Mouse (Mus musculus) right cerebral cortex, postnatal 4 days (tissue): ENCODE measurements around the gene Cenpp.
"Not testable (repeated sequence)": the region's sequence is repeated elsewhere in the genome, so short reads cannot be mapped to it uniquely, and the experiment has no call there.

Experiments used
- DNase-seq: peaks from one replicate; pipeline ENCODE4 v3.0.0-alpha.2; 2022

The Cenpp gene

GRCm38 (mm10) chr13:49603603-49604002, 49.0 kb downstream of the Cenpp start:
- DNase-seq: no peak

- not testable (repeated sequence) for DNase-seq
These were observed 50.0 kb downstream of the Cenpp start for GRCm38 (mm10) chr13:49602541-49602940.

GRCm38 (mm10) chr13:49586062-49586461, 66.5 kb downstream of the Cenpp start:
- DNase-seq: no peak

- DNase-seq: peak; percentile 5
These were observed 68.1 kb downstream of the Cenpp start for GRCm38 (mm10) chr13:49584307-49585005.

GRCm38 (mm10) chr13:49583859-49584258, 68.7 kb downstream of the Cenpp start:
- no peak for DNase-seq

- no peak for DNase-seq
These were observed 70.7 kb downstream of the Cenpp start, which contains the start of gene Omd for GRCm38 (mm10) chr13:49581541-49582530. TSS of gene Omd (plus strand) at chr13:49582462.

GRCm38 (mm10) chr13:49571418-49571817, 81.2 kb downstream of the Cenpp start:
- DNase-seq: no peak

GRCm38 (mm10) chr13:49570371-49570770, 82.2 kb downstream of the Cenpp start:
- DNase-seq: no peak

- no peak for DNase-seq
These were observed 88.2 kb downstream of the Cenpp start for GRCm38 (mm10) chr13:49564347-49564746.

GRCm38 (mm10) chr13:49560886-49561285, 91.7 kb downstream of the Cenpp start:
- no peak for DNase-seq

GRCm38 (mm10) chr13:49559185-49559584, 93.4 kb downstream of the Cenpp start:
- peak; percentile 5 for DNase-seq

- no peak for DNase-seq
These were observed 95.7 kb downstream of the Cenpp start for GRCm38 (mm10) chr13:49556924-49557323.

- no peak for DNase-seq
These were observed 96.4 kb downstream of the Cenpp start for GRCm38 (mm10) chr13:49556203-49556602.

GRCm38 (mm10) chr13:49554519-49554918, 98.1 kb downstream of the Cenpp start:
- DNase-seq: no peak

GRCm38 (mm10) chr13:49549616-49550015, 103.0 kb downstream of the Cenpp start:
- no peak for DNase-seq

- no peak for DNase-seq
These were observed 104.9 kb downstream of the Cenpp start for GRCm38 (mm10) chr13:49547563-49548150.

GRCm38 (mm10) chr13:49546517-49546916, 106.1 kb downstream of the Cenpp start:
- DNase-seq: no peak

- no peak for DNase-seq
These were observed 106.9 kb downstream of the Cenpp start for GRCm38 (mm10) chr13:49545646-49546045.

GRCm38 (mm10) chr13:49544279-49544678, 108.3 kb downstream of the Cenpp start, which contains the start of gene Aspn:
TSS of gene Aspn (plus strand) at chr13:49544443.
- DNase-seq: no peak

- no peak for DNase-seq
These were observed 113.9 kb downstream of the Cenpp start for GRCm38 (mm10) chr13:49538693-49539092.

- DNase-seq: no peak
These were observed 115.6 kb downstream of the Cenpp start for GRCm38 (mm10) chr13:49536946-49537345.

GRCm38 (mm10) chr13:49530636-49531035, 121.9 kb downstream of the Cenpp start:
- DNase-seq: no peak

GRCm38 (mm10) chr13:49526235-49526634, 126.3 kb downstream of the Cenpp start:
- DNase-seq: no peak
